Mouse (Mus musculus): ENCODE measurements around the gene H6pd.

- TF ChIP-seq CTCF (IDR thresholded peaks at IDR 0.05; ENCODE audit: extremely low read depth, insufficient read depth, low read length) (no peak), POLR2A (IDR thresholded peaks at IDR 0.05; ENCODE audit: extremely low read depth, insufficient read depth, low read length) (no peak)
These were observed 70.1 kb downstream of the H6pd start for GRCm38 (mm10) chr4:149938701-149939100.
